Mouse (Mus musculus): ENCODE measurements around the gene Slc46a3. TPM values are rescaled to one million over a fixed set of nuclear protein-coding genes. Genes with fewer than 3 reads are reported as not detected.

Slc46a3 gene
- total RNA-seq, 1 experiment from 2014 or later = 3.7 TPM

GRCm38 (mm10) chr5:147848164-147848863 is 46.3 kb downstream of the Slc46a3 start:
- peak; percentile 79 for ATAC-seq (replicated peaks; ENCODE audit: low read depth, poor library complexity, severe bottlenecking)

- ATAC-seq (replicated peaks; ENCODE audit: low read depth, poor library complexity, severe bottlenecking) = no peak
Measured at GRCm38 (mm10) chr5:147847361-147847760, 47.3 kb downstream of the Slc46a3 start.

GRCm38 (mm10) chr5:147845319-147845718 is 49.3 kb downstream of the Slc46a3 start:
- ATAC-seq (replicated peaks; ENCODE audit: low read depth, poor library complexity, severe bottlenecking) = no peak

- ATAC-seq (replicated peaks; ENCODE audit: low read depth, poor library complexity, severe bottlenecking) = no peak
Measured at GRCm38 (mm10) chr5:147843340-147843739, 51.3 kb downstream of the Slc46a3 start.

- peak; percentile 81 for ATAC-seq (replicated peaks; ENCODE audit: low read depth, poor library complexity, severe bottlenecking)
Measured at GRCm38 (mm10) chr5:147839418-147839817, 55.2 kb downstream of the Slc46a3 start.

GRCm38 (mm10) chr5:147834841-147835500 is 59.6 kb downstream of the Slc46a3 start:
- no peak for ATAC-seq (replicated peaks; ENCODE audit: low read depth, poor library complexity, severe bottlenecking)

- ATAC-seq (replicated peaks; ENCODE audit: low read depth, poor library complexity, severe bottlenecking) = no peak
Measured at GRCm38 (mm10) chr5:147832842-147833241, 61.8 kb downstream of the Slc46a3 start.

- no peak for ATAC-seq (replicated peaks; ENCODE audit: low read depth, poor library complexity, severe bottlenecking)
Measured at GRCm38 (mm10) chr5:147828846-147829245, 65.8 kb downstream of the Slc46a3 start.

Other genes with a start within 250 kb of the Slc46a3 start
- 0.23 TPM in 1 of 2 replicates, not detected in the other for gene Flt1, start 168.8 kb downstream of the Slc46a3 start, total RNA-seq (2017)
- 128 and 182 TPM in 2 replicates for gene Pomp, start 34.4 kb downstream of the Slc46a3 start, total RNA-seq (2017)
- 0.10 and 4.3 TPM in 2 replicates for gene Mtus2, start 62.5 kb upstream of the Slc46a3 start, total RNA-seq (2017)